Mouse (Mus musculus) liver, postnatal 0 days (tissue): ENCODE data around the gene Nek6.

ENCODE experiments used
- CTCF ChIP-seq: sonication (generic); IDR thresholded peaks from 2 replicates; pipeline ENCODE4 v1.5.1; 2016; ENCODE audit warnings: antibody characterized with exemption, low read depth
- EP300 ChIP-seq: IDR thresholded peaks from 2 replicates; pipeline ENCODE4 v1.6.1; 2016; ENCODE audit warnings: antibody characterized with exemption, low read depth, mild to moderate bottlenecking

DNA sequence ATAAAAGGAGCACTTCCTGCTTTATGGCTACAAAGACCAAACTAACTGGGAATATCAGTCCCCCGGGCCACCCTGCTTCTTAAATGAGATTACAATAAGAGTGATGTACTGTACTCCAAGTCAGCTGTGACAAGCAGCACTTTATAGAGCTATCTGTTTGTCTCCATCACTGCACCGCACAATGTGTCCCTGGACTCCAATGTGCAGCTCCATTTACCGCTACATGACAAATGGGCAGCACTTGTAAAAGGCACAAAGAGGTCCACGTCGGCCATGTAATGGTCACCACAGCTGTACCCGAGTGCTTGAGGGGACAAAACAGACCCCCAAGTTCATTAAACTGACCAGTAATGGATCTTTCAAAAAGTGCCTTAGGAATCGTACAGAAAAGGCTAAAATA, 83.4 kb downstream of the Nek6 start:
- TF ChIP-seq CTCF, result no peak
- TF ChIP-seq EP300, result no peak
